Mouse (Mus musculus): ENCODE results near the gene Gm3285.

Gm3285 gene
- long read RNA-seq, experiment 1 = 0 reads
- long read RNA-seq, experiment 2 = 0 reads

DNA sequence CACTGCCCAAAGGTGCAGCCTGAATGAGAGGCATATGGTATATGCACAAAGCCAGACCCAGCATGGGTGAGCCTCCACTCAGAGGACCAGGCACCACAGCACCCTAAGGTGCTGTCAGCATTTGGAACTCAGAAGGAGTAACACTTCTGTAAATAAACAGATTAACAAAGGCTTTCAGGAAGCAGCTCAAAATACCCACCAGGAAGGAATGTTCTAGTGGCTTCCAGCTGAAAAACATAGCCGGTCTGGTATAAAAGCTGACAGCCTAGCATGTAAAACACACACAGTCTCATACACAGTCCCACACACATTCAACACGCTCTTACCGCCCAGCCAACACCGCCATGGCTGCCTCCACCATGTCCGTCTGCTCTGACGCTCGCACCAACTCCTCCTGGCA is at the start of gene Gm3285:
TSS of gene Gm3285 (plus strand) at position 301 of the 400 bp plus-strand sequence.
- intact Hi-C loops (cut with DNase I) = no loop called here

DNA sequence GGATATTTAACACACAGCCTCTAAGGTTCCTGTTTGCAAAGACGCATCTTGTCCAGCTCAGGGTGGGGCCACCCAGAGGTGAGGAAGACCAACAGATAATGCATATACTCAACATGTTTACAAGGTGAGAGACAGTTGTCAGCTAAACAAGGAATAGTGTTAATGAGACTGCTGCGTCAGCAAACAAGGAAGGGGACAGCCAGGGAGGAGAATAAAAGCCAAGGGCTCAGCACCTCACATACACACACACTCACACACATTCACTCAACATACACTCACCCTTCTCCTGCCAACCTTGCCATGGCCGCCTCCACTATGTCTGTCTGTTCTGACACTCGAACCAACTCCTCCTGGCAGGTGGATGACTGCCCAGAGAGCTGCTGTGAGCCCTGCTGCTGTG is 47.4 kb upstream of the Gm3285 start, which contains the start of gene Gm2696:
TSS of gene Gm2696 (plus strand) at position 301 of the 400 bp plus-strand sequence.
- intact Hi-C loops (cut with DNase I) = no loop called here

DNA sequence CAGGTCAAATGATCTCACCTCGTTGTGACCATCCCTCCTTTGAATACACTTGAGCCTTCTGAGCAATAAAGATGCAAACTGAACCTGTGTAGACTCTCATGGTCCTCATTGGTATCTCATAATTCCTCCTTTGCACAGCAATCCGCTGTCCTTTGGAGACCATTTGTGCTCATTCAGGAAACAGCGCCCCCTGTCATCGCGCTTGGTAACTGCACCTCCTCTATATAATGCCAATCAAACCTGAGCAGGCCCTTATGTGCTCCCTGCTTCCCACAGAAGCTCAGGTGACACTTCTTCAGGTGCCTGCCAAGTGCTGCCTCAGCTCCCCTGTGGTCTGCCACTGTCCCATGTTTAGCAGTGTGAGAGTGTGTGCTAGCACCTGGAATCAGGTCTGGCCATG is 46.3 kb upstream of the Gm3285 start:
- intact Hi-C loops (cut with DNase I) = no loop called here

DNA sequence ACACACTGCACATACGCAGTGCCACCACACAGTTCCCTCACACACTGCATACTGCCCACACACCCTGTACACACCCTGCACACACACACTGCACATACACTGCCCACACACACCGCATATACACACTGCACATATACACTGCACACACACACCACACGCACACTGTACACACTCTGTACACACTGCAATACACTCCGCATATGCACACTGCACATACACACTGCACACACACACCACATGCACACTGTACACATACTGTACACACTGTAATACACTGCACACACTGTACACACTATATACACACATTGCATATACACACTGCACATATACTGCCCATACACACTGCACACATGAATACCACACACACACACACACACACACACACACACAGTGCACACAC is 43.3 kb upstream of the Gm3285 start:
- intact Hi-C loops (cut with DNase I) = no loop called here

DNA sequence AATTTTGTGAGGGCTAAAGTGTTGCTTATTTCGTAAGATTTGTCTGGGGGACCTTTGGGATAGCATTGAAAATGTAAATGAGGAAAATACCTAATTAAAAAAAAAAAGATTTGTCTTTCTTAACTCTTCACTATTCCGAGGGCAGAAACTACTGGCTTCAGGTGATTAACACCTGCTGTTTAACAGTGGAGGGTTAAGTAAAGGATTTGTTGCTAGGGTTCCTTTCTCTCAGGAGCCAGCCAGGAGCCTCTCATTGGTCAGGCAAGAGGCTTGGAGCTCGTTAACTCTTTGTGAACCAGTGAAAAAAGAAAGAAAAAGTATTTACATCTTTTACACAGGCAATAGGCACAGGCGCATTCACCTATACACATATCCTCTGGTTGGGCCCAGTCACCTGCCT is 42.6 kb upstream of the Gm3285 start:
- intact Hi-C loops (cut with DNase I) = no loop called here

DNA sequence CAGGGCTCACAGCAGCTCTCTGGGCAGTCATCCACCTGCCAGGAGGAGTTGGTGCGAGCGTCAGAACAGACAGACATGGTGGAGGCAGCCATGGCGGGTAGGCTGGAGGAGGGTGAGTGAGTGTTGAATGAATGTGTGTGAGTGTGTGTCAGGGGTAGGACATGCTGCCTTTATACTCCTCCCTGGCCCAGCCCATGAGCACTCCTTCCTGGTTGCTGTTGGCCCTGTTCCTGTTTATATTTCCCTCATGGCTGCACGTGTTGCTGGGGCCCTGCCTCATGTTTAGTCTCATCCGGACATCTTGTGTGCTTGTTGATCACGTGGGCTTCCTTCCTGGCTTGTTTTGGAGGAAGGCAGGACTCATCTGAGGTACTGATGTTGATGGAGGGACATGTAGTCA is 34.8 kb upstream of the Gm3285 start, which contains the start of gene Krtap10-4:
TSS of gene Krtap10-4 (minus strand) at position 145 of the 400 bp plus-strand sequence.
- intact Hi-C loops (cut with DNase I) = no loop called here

DNA sequence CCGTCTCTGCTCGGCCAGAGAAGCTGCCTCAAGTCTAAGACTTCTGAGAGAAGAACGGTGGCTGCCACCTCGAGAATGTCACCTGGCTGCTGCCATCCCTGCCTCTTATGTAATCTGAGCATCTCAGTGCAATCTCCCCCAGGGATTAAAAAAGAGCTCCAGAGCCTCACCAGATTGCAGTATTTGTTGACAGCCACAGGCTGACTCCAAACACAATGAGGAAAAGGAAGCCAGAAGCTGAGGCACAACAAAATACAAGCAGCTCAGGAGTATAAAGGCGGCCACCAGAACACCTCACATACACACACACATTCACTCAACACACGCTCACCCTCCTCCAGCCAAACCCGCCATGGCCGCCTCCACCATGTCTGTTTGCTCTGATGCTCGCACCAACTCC is 26.1 kb upstream of the Gm3285 start, which contains the start of gene Krtap10-10:
TSS of gene Krtap10-10 (plus strand) at position 301 of the 400 bp plus-strand sequence.
- intact Hi-C loops (cut with DNase I) = no loop called here

DNA sequence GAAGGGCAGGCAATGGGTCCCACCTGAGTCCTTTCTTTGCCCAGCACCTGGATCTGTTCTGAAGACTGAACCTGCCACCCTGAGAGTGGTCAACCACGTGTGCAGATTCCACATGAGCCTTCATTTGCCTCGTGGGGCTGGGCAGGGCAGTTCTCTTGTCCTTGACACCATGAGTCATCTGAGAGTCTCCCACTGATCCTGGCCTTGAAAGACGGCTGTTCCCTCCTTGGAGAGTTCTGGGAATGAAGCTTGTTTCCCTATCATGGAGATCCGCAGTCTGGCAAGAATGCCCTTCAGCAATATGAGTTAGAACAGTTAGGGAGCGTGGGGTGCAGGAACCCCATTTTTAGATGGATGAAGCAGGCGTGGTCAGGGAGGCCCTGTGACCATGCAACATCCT is 22.8 kb upstream of the Gm3285 start:
- intact Hi-C loops (cut with DNase I) = no loop called here

DNA sequence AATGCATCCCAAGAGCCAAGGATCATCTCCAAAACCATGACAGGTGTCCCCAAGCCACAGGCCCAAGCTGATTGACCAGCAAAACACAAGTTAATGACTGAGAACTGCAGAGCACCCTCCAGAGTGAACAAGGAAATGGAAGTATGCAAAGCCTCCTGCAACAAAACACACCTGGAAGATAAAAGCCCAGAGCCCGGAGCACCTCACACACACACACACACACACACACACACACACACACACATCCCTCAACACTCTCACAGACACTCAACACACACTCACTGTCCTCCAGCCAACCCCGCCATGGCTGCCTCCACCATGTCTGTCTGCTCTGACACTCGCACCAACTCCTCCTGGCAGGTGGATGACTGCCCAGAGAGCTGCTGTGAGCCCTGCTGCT is 15.3 kb upstream of the Gm3285 start, which contains the start of gene Gm36176:
TSS of gene Gm36176 (plus strand) at position 301 of the 400 bp plus-strand sequence.
- intact Hi-C loops (cut with DNase I) = no loop called here

DNA sequence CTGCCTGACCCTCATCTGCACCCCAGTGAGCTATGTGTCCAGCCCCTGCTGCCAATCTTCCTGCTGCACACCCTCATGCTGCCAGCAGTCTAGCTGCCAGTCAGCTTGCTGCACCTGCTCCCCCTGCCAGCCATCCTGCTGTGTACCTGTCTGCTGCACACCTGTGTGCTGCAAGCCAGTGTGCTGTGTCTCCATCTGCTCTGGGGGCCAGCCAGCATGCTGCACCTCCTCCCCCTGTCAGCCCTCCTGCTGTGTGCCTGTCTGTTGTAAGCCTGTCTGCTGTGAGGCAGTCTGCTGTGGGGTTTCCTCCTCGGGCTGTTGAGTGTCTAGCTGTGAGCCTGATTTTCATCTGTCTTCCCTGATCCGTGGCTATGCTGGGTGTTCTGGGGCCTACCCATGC is 14.8 kb upstream of the Gm3285 start:
- intact Hi-C loops (cut with DNase I) = no loop called here

DNA sequence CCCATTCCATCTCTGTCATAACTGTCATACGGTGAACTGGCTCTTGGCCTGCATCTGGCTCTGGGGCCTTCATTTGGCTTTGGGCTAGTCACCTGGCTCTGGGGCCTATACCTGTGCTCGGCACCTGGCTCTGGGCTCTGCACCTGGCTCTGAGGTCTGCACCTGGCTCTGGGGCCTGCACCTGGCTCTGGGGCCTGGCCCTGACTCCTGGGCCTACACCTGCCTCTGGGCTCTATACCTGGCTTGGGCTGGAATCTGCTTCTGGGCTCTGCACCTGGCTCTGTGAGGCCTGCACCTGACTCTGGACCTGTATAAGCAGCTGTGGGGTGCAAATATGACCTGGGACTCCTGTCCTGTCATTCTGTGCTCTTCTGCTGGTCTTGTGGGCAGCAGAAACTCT is 14.2 kb upstream of the Gm3285 start:
- intact Hi-C loops (cut with DNase I) = no loop called here

DNA sequence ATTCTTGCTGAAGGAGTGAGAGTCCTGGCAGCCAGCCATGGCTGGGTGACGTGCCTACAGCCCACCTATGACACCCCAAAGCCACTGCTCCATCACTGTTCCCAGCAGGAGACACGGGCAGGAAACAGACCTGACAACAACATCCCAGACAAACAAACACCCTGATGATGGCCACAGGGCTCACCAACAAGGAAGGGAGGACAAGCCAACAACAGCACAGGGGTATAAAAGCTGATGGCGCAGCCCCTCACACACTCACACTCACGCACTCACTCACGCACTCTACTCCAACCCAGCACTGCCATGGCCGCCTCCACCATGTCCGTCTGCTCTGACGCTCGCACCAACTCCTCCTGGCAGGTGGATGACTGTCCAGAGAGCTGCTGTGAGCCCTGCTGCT is 9.2 kb upstream of the Gm3285 start, which contains the start of gene Gm10318:
TSS of gene Gm10318 (plus strand) at position 301 of the 400 bp plus-strand sequence.
- intact Hi-C loops (cut with DNase I) = no loop called here

DNA sequence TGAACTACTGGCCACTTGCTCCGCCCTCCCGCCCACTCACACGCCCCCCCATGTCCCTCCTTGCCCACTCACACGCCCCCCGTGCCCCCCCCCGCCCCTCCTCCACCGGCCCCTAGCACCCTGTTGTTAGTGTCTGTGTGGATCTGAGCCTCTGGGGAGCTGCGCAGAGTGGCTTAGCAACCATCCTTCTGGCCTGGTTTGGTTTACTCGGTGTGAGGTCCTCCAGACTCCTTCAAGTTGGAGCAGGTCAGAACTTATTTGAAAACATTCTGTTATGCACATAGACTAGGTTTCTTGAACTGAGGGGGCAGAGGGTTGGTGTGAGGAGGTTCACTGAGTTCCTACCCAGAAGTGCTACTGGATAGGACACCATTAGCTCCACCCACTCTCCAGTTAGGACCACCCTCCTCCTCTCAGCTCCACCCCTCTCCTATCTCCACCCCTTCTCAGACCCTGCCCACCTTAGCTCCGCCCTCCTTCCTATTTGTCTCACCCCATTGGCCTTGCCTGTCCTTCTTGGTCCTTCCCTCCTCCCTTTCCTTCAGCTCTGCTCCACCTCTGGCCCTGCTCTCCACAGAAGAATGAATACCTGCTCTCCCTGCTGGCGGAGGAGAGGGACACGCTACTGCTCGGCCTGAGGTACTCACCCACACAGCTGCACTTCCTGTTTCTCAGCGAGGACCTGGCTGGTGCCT is 2.4 kb downstream of the Gm3285 start:
- intact Hi-C loops (cut with DNase I) = no loop called here

DNA sequence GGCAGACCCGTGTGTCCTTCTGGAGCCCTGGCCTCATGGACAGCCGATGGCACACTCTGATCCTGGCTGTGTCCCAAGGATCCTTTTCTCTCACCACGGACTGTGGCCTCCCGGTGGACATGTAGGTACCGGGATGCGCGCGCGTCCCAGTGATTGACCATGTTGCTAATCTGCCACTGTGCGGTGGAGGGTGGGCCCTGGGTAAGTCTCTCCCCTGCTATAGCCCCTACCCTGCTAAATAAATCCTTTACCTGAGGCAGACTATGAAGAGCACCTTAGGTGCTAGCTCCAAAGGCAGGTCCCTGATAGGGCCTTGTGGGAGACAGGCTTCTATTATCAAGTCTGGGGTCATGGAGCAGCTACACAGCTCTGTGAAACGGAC is 3.0 kb downstream of the Gm3285 start:
- intact Hi-C loops (cut with DNase I) = no loop called here

DNA sequence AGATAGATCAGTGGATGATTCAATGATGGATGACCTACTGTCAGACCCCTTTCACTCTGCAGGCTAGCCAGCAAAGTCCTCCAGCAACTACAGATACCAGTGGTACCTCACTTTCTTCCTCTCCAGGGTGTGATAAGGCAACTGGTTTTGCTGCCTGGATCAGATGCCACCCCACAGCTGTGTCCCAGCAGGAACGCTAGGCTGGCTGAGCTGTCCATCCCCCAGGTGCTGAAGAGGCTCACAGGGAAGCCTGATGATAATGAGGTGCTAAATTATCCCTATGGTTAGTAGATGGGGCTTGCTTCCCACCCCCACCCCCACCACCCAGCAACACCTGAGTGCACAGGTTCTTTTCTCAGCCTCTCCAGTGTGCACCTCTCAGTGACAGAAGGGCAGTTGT is 5.8 kb downstream of the Gm3285 start:
- intact Hi-C loops (cut with DNase I) = no loop called here

DNA sequence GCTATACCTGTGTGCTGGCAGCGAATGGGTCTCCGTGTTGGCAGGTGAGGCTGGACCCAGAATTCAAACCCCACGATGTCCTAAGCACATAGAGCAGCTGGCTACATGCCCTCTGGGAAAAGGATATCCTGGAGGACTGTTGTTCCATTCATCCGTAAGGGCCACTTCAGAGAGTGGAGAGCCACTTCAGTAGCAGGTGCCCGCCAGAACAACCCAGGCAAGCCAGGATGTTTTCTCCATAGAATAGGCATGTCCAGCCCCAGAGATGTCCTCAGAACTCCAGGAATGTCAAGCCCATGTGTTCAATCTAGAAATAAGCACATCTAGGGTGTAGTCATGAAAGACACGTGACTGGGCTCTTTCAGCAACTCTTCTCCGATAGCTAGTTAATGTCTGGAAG is 7.9 kb downstream of the Gm3285 start:
- intact Hi-C loops (cut with DNase I) = no loop called here

DNA sequence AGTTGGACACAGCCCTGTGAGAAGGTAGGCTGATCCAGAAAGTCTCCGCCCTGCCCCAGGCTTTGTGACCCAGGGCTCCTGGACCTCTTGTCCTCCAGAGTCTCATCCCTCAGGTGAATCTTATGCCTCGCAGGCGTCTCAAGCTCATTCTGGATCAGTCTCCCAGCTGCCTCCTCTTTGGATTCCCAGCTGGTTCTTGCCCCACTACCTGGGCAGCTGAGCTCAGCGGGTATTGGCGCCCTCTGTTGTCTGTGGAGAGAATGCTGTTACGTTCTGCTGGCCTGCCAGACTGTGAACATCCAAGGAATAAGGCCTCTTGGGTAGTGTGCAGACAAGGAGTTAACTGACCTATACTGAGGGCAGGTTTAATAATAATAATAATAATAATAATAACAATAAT is 17.2 kb downstream of the Gm3285 start:
- intact Hi-C loops (cut with DNase I) = loop anchor here (5.0 kb wide), 2 partner anchors 152 to 252 kb away; partner anchors contain the start of gene Gm10100

DNA sequence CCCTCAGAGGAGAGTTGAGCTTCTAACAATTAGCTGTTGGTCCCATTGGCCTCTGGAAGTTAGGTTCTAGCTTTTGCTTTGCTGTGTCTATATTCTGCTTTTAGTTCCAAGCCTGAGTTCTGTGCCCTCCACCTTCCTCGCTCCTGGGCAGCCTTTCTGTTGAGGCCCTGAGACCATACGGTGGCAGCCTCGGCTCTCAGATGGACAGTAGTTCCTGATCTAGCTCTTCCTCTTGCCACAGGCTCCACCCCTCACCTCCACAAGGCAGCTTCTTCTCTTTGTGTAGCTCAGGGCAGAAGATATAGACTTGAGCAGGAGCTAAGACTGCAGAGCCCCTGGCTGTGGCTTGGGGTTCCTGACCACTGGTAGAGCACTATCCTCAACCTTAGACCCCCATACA is 18.5 kb downstream of the Gm3285 start:
- intact Hi-C loops (cut with DNase I) = no loop called here

DNA sequence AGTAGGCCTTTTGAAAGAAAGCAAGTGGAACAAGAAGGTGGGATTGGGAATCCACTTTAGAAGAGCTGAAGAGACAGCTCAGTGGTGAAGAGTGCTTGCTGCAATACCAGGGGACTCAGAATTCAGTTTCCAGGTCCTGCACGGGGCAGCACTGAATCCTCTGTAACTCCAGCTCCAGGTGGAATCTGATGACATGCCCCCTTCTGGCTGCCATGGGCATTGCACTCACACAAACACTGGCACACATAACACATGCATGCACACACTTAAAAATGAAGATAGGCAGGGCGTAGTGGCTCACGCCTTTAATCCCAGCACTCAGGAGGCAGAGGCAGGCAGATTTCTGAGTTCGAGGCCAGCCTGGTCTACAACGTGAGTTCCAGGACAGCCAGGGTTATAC is 20.8 kb downstream of the Gm3285 start:
- intact Hi-C loops (cut with DNase I) = no loop called here

DNA sequence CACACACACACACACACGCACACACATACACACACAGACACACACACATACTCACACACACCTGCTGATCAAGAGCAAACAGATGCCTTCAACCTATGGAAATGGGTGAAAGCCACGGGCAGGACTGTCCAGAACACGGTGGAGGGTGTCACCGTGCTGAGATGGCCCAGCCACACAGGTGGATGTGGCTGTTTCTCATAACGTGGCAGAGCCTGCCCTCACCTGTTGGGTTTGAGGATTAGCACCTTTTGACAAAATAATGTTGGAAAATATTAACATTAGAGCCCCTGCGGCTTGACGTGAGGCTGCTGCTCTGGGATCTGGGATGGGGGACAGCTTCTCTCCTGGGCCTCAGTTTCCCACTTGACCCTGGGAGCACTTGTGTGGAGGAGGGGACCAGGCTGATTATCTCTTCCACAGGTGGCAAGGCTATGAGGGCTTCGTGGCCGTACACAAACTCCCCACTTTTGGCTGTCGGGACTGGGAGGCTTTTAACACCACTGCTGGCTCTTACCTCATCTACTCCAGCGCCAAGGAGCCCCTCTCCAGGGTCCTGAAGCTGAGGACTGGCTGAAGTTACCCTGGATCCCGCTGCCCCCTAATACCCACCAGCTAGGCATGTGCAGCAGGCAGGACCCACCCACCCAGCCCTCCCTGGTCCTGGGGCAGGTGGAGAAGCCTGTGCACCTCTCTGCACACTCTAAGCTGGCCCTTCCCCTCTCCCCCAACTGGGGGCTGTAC is 24.4 kb downstream of the Gm3285 start:
- intact Hi-C loops (cut with DNase I) = no loop called here

DNA sequence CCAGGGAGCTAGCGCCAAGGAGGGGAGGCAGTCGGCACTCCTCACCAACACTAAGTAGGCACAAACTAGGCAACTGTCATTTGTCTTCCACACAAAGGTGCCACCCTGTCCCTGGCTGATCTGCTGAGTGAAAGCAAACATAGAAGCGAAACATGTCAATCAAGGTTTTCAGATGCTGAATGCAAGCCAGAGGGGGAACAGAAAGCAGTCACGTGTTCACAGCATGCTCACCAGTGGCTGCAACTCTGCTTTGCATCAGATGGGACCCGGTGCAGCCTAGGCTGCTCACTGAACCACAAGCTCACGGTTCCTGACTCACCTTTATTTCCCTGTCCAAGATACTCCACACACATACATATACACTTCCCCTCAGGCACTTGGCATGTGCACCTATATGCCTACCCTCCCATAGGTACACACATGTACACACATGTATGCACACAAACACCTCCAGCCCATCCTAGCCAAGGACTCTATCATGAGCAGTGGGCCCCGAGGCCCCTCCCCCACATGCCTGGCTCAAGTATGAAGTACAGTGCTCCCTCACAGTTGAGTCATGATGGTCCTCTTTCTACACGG is 29.3 kb downstream of the Gm3285 start:
- intact Hi-C loops (cut with DNase I) = no loop called here

DNA sequence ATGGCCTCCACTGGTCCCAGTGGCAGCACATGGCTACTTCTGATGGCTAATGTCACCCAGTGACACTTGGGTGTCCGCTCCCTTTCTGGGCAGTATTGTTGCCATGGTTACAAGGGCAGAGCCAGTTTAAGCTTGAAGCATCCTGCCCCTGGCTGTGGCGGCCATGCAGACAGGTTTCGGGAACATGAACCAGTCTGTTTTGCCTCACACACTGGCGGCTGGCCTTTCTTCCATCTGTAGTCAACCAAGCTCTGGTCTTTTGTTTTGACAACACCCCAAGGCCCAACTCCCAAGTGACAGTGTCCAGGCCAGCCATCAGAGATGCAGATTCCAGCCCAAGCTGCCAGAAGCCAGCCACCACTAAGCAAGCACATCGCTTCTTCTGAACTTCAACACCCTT is 33.8 kb downstream of the Gm3285 start:
- intact Hi-C loops (cut with DNase I) = no loop called here
